Mouse (Mus musculus) 3T3-L1 (cell line): Measurements from ENCODE around the gene Gm10142.
A peak's percentile ranks its signal among the peaks of the same experiment; 100 is the strongest.
"Not testable (repeated sequence)": the region's sequence is repeated elsewhere in the genome, so short reads cannot be mapped to it uniquely, and the experiment has no call there.

Experiments used
- DNase-seq: peaks from one replicate; pipeline ENCODE4 v3.0.0-alpha.2; 2015; ENCODE audit warnings: low read depth, low spot score

Gm10142 gene

GRCm38 (mm10) chr10:77715507-77715906, at the start of gene Gm10142:
Gm10142 (plus strand) TSS chr10:77715807.
- DNase-seq: no peak

GRCm38 (mm10) chr10:77666342-77666741, 49.3 kb upstream of the Gm10142 start:
- DNase-seq: no peak

- no peak for DNase-seq
These were observed 48.2 kb upstream of the Gm10142 start for GRCm38 (mm10) chr10:77667402-77667801.

- no peak for DNase-seq
These were observed 44.9 kb upstream of the Gm10142 start for GRCm38 (mm10) chr10:77670710-77671109.

GRCm38 (mm10) chr10:77671519-77671918, 44.1 kb upstream of the Gm10142 start:
- DNase-seq: no peak

GRCm38 (mm10) chr10:77673765-77674164, 41.8 kb upstream of the Gm10142 start:
- no peak for DNase-seq

GRCm38 (mm10) chr10:77677562-77677961, 38.0 kb upstream of the Gm10142 start:
- DNase-seq: no peak

GRCm38 (mm10) chr10:77682994-77683393, 32.6 kb upstream of the Gm10142 start:
- DNase-seq: no peak

- peak; percentile 23 for DNase-seq
These were observed 31.4 kb upstream of the Gm10142 start for GRCm38 (mm10) chr10:77684181-77684580.

GRCm38 (mm10) chr10:77685895-77686664, 29.5 kb upstream of the Gm10142 start, which contains the start of gene Tspear:
Tspear (plus strand) TSS chr10:77686569.
- DNase-seq: no peak

GRCm38 (mm10) chr10:77687021-77687420, 28.6 kb upstream of the Gm10142 start:
- DNase-seq: no peak

GRCm38 (mm10) chr10:77690356-77690807, 25.2 kb upstream of the Gm10142 start, which contains the start of gene Gm19402:
Gm19402 (minus strand) TSS chr10:77690757.
- not testable (repeated sequence) for DNase-seq

GRCm38 (mm10) chr10:77697133-77697532, 18.5 kb upstream of the Gm10142 start, which contains the start of gene Gm9508:
Gm9508 (minus strand) TSS chr10:77697233.
- DNase-seq: peak; percentile 4

GRCm38 (mm10) chr10:77706326-77706725, 9.3 kb upstream of the Gm10142 start, which contains the start of gene Gm10272:
Gm10272 (plus strand) TSS chr10:77706626.
- no peak for DNase-seq

GRCm38 (mm10) chr10:77709831-77710230, 5.8 kb upstream of the Gm10142 start:
- peak; percentile 27 for DNase-seq

GRCm38 (mm10) chr10:77711157-77711556, 4.5 kb upstream of the Gm10142 start, which contains the start of gene Gm10024:
Gm10024 (plus strand) TSS chr10:77711457.
- DNase-seq: not testable (repeated sequence)

GRCm38 (mm10) chr10:77713734-77714133, 1.9 kb upstream of the Gm10142 start:
- no peak for DNase-seq

GRCm38 (mm10) chr10:77720299-77720698, 4.7 kb downstream of the Gm10142 start, which contains the start of gene Krtap12-1:
Krtap12-1 (plus strand) TSS chr10:77720599.
- not testable (repeated sequence) for DNase-seq

- DNase-seq: no peak
These were observed 9.2 kb downstream of the Gm10142 start for GRCm38 (mm10) chr10:77724855-77725254.

GRCm38 (mm10) chr10:77726186-77726585, 10.6 kb downstream of the Gm10142 start, which contains the start of gene Gm10100:
Gm10100 (plus strand) TSS chr10:77726486.
- no peak for DNase-seq

- DNase-seq: peak; percentile 28
These were observed 12.7 kb downstream of the Gm10142 start for GRCm38 (mm10) chr10:77728280-77728679.

- peak; percentile 27 for DNase-seq
These were observed 13.6 kb downstream of the Gm10142 start for GRCm38 (mm10) chr10:77729241-77729640.

GRCm38 (mm10) chr10:77735928-77736327, 20.3 kb downstream of the Gm10142 start:
- no peak for DNase-seq
